Mouse (Mus musculus) MEL (cell line): ENCODE data around the gene Tcea3. TPM values are rescaled to one million over a fixed set of nuclear protein-coding genes. Genes with fewer than 3 reads are reported as not detected.

Source experiments
- DNase-seq: peaks from one replicate; pipeline ENCODE4 v3.0.0; 2011; ENCODE audit warnings: low read depth, low spot score
- H3K27ac ChIP-seq: 2 replicates; pipeline ENCODE4 v1.5.1; 2012; ENCODE audit warnings: low read depth, mild to moderate bottlenecking, control low read depth, low read length, moderate library complexity; ENCODE audit not compliant: control insufficient read depth
- H3K27me3 ChIP-seq, 2 experiments: fragments of 150-350 bp in 1 of 2; sonication (generic) in 1 of 2; 2 replicates each; pipeline ENCODE4 v1.6.1; 2012; ENCODE audit warnings: low read length in 2 of 2, mild to moderate bottlenecking in 2 of 2, improper control_type of control experiment in 1 of 2, moderate library complexity in 1 of 2; ENCODE audit not compliant: insufficient read depth in 2 of 2, control insufficient read depth in 1 of 2
- H3K36me3 ChIP-seq, 2 experiments: 2 replicates each; pipeline ENCODE4 v1.6.1; 2012 to 2014; ENCODE audit warnings: low read length in 2 of 2, improper control_type of control experiment in 1 of 2, inconsistent platforms in 1 of 2, mild to moderate bottlenecking in 1 of 2; ENCODE audit not compliant: insufficient read depth in 2 of 2, control insufficient read depth in 1 of 2
- H3K4me1 ChIP-seq, 2 experiments: fragments of 150-350 bp in 1 of 2; sonication (generic) in 1 of 2; 2 replicates each; pipeline ENCODE4 v1.6.1; 2012; ENCODE audit warnings: low read length in 2 of 2, improper control_type of control experiment in 1 of 2, mild to moderate bottlenecking in 1 of 2; ENCODE audit not compliant: insufficient read depth in 2 of 2, control insufficient read depth in 1 of 2
- H3K4me3 ChIP-seq, 2 experiments: fragments of 150-350 bp in 1 of 2; sonication (generic) in 1 of 2; 2 replicates each; pipeline ENCODE4 v1.5.1; 2012; ENCODE audit warnings: low read depth in 2 of 2, low read length in 2 of 2, mild to moderate bottlenecking in 2 of 2, moderate library complexity in 2 of 2, control low read depth in 1 of 2, improper control_type of control experiment in 1 of 2; ENCODE audit not compliant: control insufficient read depth in 1 of 2, insufficient read depth in 1 of 2
- H3K79me2 ChIP-seq: 2 replicates; pipeline ENCODE4 v1.6.1; 2012; ENCODE audit warnings: mild to moderate bottlenecking, low read length, moderate library complexity; ENCODE audit not compliant: control insufficient read depth, poor library complexity, insufficient read depth
- H3K9ac ChIP-seq: 2 replicates; pipeline ENCODE4 v1.6.1; 2012; ENCODE audit warnings: low read depth, mild to moderate bottlenecking, control low read depth, low read length, moderate library complexity; ENCODE audit not compliant: control insufficient read depth, poor library complexity, severe bottlenecking
- H3K9me3 ChIP-seq: fragments of 150-350 bp; sonication (generic); replicated peaks from 2 replicates; pipeline ENCODE4 v1.6.1; 2012; ENCODE audit warnings: mild to moderate bottlenecking, low read length, improper control_type of control experiment, moderate library complexity; ENCODE audit not compliant: insufficient read depth
- BHLHE40 ChIP-seq: IDR thresholded peaks from 2 replicates; pipeline ENCODE4 v1.6.1; 2012; ENCODE audit warnings: low read depth, mild to moderate bottlenecking, inconsistent platforms, low read length, improper control_type of control experiment, borderline replicate concordance
- CHD1 ChIP-seq: IDR thresholded peaks from 2 replicates; pipeline ENCODE4 v1.6.1; 2012; ENCODE audit warnings: low read depth, mild to moderate bottlenecking, inconsistent platforms, low read length, improper control_type of control experiment
- ELF1 ChIP-seq: IDR thresholded peaks from 2 replicates; pipeline ENCODE4 v1.6.1; 2014; ENCODE audit warnings: low read depth, mild to moderate bottlenecking, inconsistent platforms, low read length, improper control_type of control experiment, moderate library complexity
- GATA1 ChIP-seq: IDR thresholded peaks from 2 replicates; pipeline ENCODE4 v1.6.1; 2011; ENCODE audit warnings: low read depth, low read length, improper control_type of control experiment
- HCFC1 ChIP-seq: IDR thresholded peaks from 2 replicates; pipeline ENCODE4 v1.6.1; 2012; ENCODE audit warnings: low read depth, mild to moderate bottlenecking, inconsistent platforms, low read length, improper control_type of control experiment, moderate library complexity
- MAFK ChIP-seq: IDR thresholded peaks from 2 replicates; pipeline ENCODE4 v1.6.1; 2011; ENCODE audit warnings: low read depth, mild to moderate bottlenecking, low read length, improper control_type of control experiment, borderline replicate concordance
- NELFE ChIP-seq: IDR thresholded peaks from 2 replicates; pipeline ENCODE4 v1.6.1; 2011; ENCODE audit warnings: low read depth, low read length, improper control_type of control experiment
- POLR2A ChIP-seq, 2 experiments: IDR thresholded peaks; 2 replicates each; pipeline ENCODE4 v1.6.1; 2011 to 2012; ENCODE audit warnings: low read length in 2 of 2, mild to moderate bottlenecking in 2 of 2, control low read depth in 1 of 2, improper control_type of control experiment in 1 of 2, low read depth in 1 of 2, moderate library complexity in 1 of 2; ENCODE audit not compliant: control insufficient read depth in 1 of 2, insufficient read depth in 1 of 2, poor library complexity in 1 of 2
- POLR2AphosphoS2 ChIP-seq: IDR thresholded peaks from 2 replicates; pipeline ENCODE4 v1.6.1; 2011; ENCODE audit warnings: low read length, improper control_type of control experiment
- RCOR1 ChIP-seq: IDR thresholded peaks from 2 replicates; pipeline ENCODE4 v1.6.1; 2012; ENCODE audit warnings: low read depth, mild to moderate bottlenecking, inconsistent platforms, low read length, improper control_type of control experiment
- SMC3 ChIP-seq: IDR thresholded peaks from 2 replicates; pipeline ENCODE4 v1.6.1; 2011; ENCODE audit warnings: low read depth, low read length, improper control_type of control experiment
- TAL1 ChIP-seq: IDR thresholded peaks from 2 replicates; pipeline ENCODE4 v1.6.1; 2012; ENCODE audit warnings: mild to moderate bottlenecking, inconsistent platforms, low read length, moderate library complexity, mixed read lengths
- TCF12 ChIP-seq: IDR thresholded peaks from 2 replicates; pipeline ENCODE4 v1.6.1; 2014; ENCODE audit warnings: low read depth, mild to moderate bottlenecking, inconsistent platforms, low read length, improper control_type of control experiment, moderate library complexity
- USF2 ChIP-seq, 2 experiments: IDR thresholded peaks; 2 replicates each; pipeline ENCODE4 v1.6.1; 2011 to 2012; ENCODE audit warnings: improper control_type of control experiment in 2 of 2, low read length in 2 of 2, borderline replicate concordance in 1 of 2, inconsistent platforms in 1 of 2, low read depth in 1 of 2, mild to moderate bottlenecking in 1 of 2; ENCODE audit not compliant: insufficient read depth in 1 of 2
- ZKSCAN1 ChIP-seq: IDR thresholded peaks from 2 replicates; pipeline ENCODE4 v1.6.1; 2012; ENCODE audit warnings: low read depth, mild to moderate bottlenecking, inconsistent platforms, low read length, improper control_type of control experiment, moderate library complexity
- ZMIZ1 ChIP-seq: IDR thresholded peaks from 2 replicates; pipeline ENCODE4 v1.6.1; 2012; ENCODE audit warnings: low read depth, mild to moderate bottlenecking, inconsistent platforms, low read length, improper control_type of control experiment, moderate library complexity
- polyA plus RNA-seq, 2 experiments: library from polyadenylated mRNA; stranded (reverse) in 1 of 2; unstranded in 1 of 2; fragments of >175 nt in 1 of 2; fragments of >200 nt in 1 of 2; gene quantifications; 2 replicates each; pipeline versions ENCODE4 v1.2.1 to v1.2.4; 2012; ENCODE audit warnings: low replicate concordance in 2 of 2, low read depth in 1 of 2; ENCODE audit not compliant: insufficient read length in 2 of 2, insufficient read depth in 1 of 2, missing spikeins in 1 of 2
- total RNA-seq: library from RNA; depleted of rRNA; stranded (reverse); fragments of 300-350 nt; gene quantifications from 2 replicates; pipeline ENCODE4 v1.2.3, GENCODE M21; 2012

Gene Tcea3
- total and polyA plus RNA-seq, 3 experiments: not detected

GRCm38 (mm10) chr4:136217063-136217462 lies 30.5 kb upstream of the Tcea3 start:
- Histone ChIP-seq H3K27me3 (peaks cover 3 to 16% of the 10 kb centered on the region in 2 experiments; a peak in 3 of 4 replicates), H3K27ac (no peak overlapping the region)
- TF ChIP-seq BHLHE40 (no peak), POLR2A (IDR thresholded peaks at IDR 0.05; ENCODE audit: control insufficient read depth in 1 of 2, insufficient read depth in 1 of 2, low read depth in 1 of 2, low read length in 2 of 2, poor library complexity in 1 of 2) (no peak), GATA1 (no peak), ELF1 (no peak), USF2 (IDR thresholded peaks at IDR 0.05; ENCODE audit: borderline replicate concordance in 1 of 2, insufficient read depth in 1 of 2, low read depth in 1 of 2, low read length in 2 of 2) (no peak), TAL1 (no peak), NELFE (no peak), RCOR1 (no peak)

GRCm38 (mm10) chr4:136218595-136219214 lies 28.8 kb upstream of the Tcea3 start:
- no peak for DNase-seq
- Histone ChIP-seq H3K9ac (no peak overlapping the region), H3K79me2 (no peaks in the 10 kb centered on the region), H3K4me3 (no peak overlapping the region), H3K27ac (no peak overlapping the region), H3K4me1 (no peaks in the 10 kb centered on the region), H3K36me3 (no peaks in the 10 kb centered on the region), H3K27me3 (peaks cover 3 to 14% of the 10 kb centered on the region in 2 experiments; a peak in 3 of 4 replicates), H3K9me3 (no peaks in the 10 kb centered on the region)
- no peak for TF ChIP-seq CHD1
- TF ChIP-seq POLR2AphosphoS2: no peak
- no peak for TF ChIP-seq SMC3
- no peak for TF ChIP-seq ZMIZ1
- TF ChIP-seq TCF12: no peak
- TF ChIP-seq ZKSCAN1: no peak
- no peak for TF ChIP-seq HCFC1
- no peak for TF ChIP-seq MAFK

More at GRCm38 (mm10) chr4:136217063-136217462, 30.5 kb upstream of the Tcea3 start:
- Histone ChIP-seq H3K36me3 (no peaks in the 10 kb centered on the region), H3K79me2 (no peaks in the 10 kb centered on the region), H3K4me3 (no peak overlapping the region), H3K4me1 (no peaks in the 10 kb centered on the region), H3K9ac (no peak overlapping the region), H3K9me3 (no peaks in the 10 kb centered on the region)
- DNase-seq: no peak
